Comparison of ENCODE assay signal across 9 mouse cellular contexts in genomic region chr17:3509841-3510240, GRCm38 (mm10). TPM values are rescaled to one million over a fixed set of nuclear protein-coding genes. Genes with fewer than 3 reads are reported as not detected.
DNase-seq lines count a peak whose midpoint lies in the region; ATAC-seq and TF ChIP-seq lines count a peak whose summit lies in the region.
"Had no signal": no experiment of that assay in that cellular context is flagged by ENCODE, and none has a peak within 500 bp of the region (broad histone marks: within the 10 kb centered on the region; RNA-seq: fewer than 3 reads in every experiment).

No protein-coding gene starts in this region.

- no peak for TF ChIP-seq POLR2A in cortical plate, adult 2 months (IDR thresholded peaks at IDR 0.05; ENCODE audit: extremely low read depth, insufficient read depth, low read length)

- no peaks in the 10 kb centered on the region for H3K36me3 ChIP-seq in kidney, postnatal 0 days (ENCODE audit: insufficient read depth, low read length)
- H3K36me3 ChIP-seq in liver, embryonic 12.5 days = no peaks in the 10 kb centered on the region
- H3K36me3 ChIP-seq in stomach, embryonic 16.5 days (ENCODE audit: control insufficient read depth, insufficient read depth, low read length) = no peaks in the 10 kb centered on the region

- H3K4me3 ChIP-seq in cortical plate, adult 2 months (ENCODE audit: insufficient read depth, low read length) = no peak overlapping the region
- no peak overlapping the region for H3K4me3 ChIP-seq in kidney, postnatal 0 days (replicated peaks; ENCODE audit: low read depth, low read length)
- no peak overlapping the region for H3K4me3 ChIP-seq in liver, embryonic 12.5 days
- H3K4me3 ChIP-seq in stomach, embryonic 16.5 days (replicated peaks; ENCODE audit: low read length) = no peak overlapping the region
- H3K4me3 ChIP-seq: embryonic facial prominence, embryonic 15.5 days had no signal

- no peak overlapping the region for H3K9ac ChIP-seq in kidney, postnatal 0 days (ENCODE audit: low read depth, low read length)
- H3K9ac ChIP-seq in liver, embryonic 12.5 days = no peak overlapping the region
- no peak overlapping the region for H3K9ac ChIP-seq in stomach, embryonic 16.5 days (ENCODE audit: low read length)
- H3K9ac ChIP-seq: embryonic facial prominence, embryonic 15.5 days had no signal

- 22% methylated on average over 1 of the region's 1 CpGs for WGBS in kidney, postnatal 0 days
- 18% methylated on average over 1 of the region's 1 CpGs for WGBS in liver, embryonic 12.5 days (ENCODE audit: insufficient replicate concordance)
- WGBS in stomach, embryonic 16.5 days = 13% methylated on average over 1 of the region's 1 CpGs

- peak; percentile 45 for DNase-seq in CD4-positive helper T cell, adult 2 months (ENCODE audit: low read depth, low spot score)
- DNase-seq in adrenal gland, adult (ENCODE audit: inconsistent age in 2 of 2, low spot score in 1 of 2) = peak; percentile 66 to 89
- peak; percentile 77 for DNase-seq in kidney, postnatal 0 days (ENCODE audit: low spot score)
- peak; percentile 42 for DNase-seq in neural tube, embryonic 10.5 days (ENCODE audit: extremely low spot score, low spot score)

- no peaks in the 10 kb centered on the region for H3K9me3 ChIP-seq in kidney, postnatal 0 days (replicated peaks; ENCODE audit: low read length)
- H3K9me3 ChIP-seq in liver, embryonic 12.5 days (replicated peaks) = no peaks in the 10 kb centered on the region
- H3K9me3 ChIP-seq in stomach, embryonic 16.5 days (replicated peaks; ENCODE audit: control insufficient read depth, low read length) = no peaks in the 10 kb centered on the region
- H3K9me3 ChIP-seq: embryonic facial prominence, embryonic 15.5 days had no signal

- TF ChIP-seq CTCF in cortical plate, adult 2 months (IDR thresholded peaks at IDR 0.05; ENCODE audit: extremely low read depth, insufficient read depth, low read length) = peak; percentile 88
- TF ChIP-seq CTCF in kidney, postnatal 0 days (IDR thresholded peaks at IDR 0.05; ENCODE audit: low read depth) = peak; percentile 92

- H3K27ac ChIP-seq in cortical plate, adult 2 months (ENCODE audit: insufficient read depth, low read length) = no peak overlapping the region
- H3K27ac ChIP-seq in kidney, postnatal 0 days = no peak overlapping the region
- no peak overlapping the region for H3K27ac ChIP-seq in liver, embryonic 12.5 days
- no peak overlapping the region for H3K27ac ChIP-seq in stomach, embryonic 16.5 days (ENCODE audit: low read length)
- H3K27ac ChIP-seq: embryonic facial prominence, embryonic 15.5 days had no signal

- H3K4me1 ChIP-seq in cortical plate, adult 2 months (ENCODE audit: control insufficient read depth, insufficient read depth, low read length) = no peaks in the 10 kb centered on the region
- no peaks in the 10 kb centered on the region for H3K4me1 ChIP-seq in kidney, postnatal 0 days (replicated peaks; ENCODE audit: insufficient read depth, low read length)
- H3K4me1 ChIP-seq in liver, embryonic 12.5 days = no peaks in the 10 kb centered on the region
- no peaks in the 10 kb centered on the region for H3K4me1 ChIP-seq in stomach, embryonic 16.5 days (ENCODE audit: control insufficient read depth, insufficient read depth, low read length)
- H3K4me1 ChIP-seq: embryonic facial prominence, embryonic 15.5 days had no signal

- H3K4me2 ChIP-seq in kidney, postnatal 0 days (ENCODE audit: low read length) = no peak overlapping the region
- no peak overlapping the region for H3K4me2 ChIP-seq in liver, embryonic 12.5 days
- no peak overlapping the region for H3K4me2 ChIP-seq in stomach, embryonic 16.5 days (ENCODE audit: low read depth, low read length)
- H3K4me2 ChIP-seq: embryonic facial prominence, embryonic 15.5 days had no signal

- ATAC-seq in granulocyte monocyte progenitor cell, adult 5-6 weeks (replicated peaks; ENCODE audit: poor library complexity, severe bottlenecking) = peak; percentile 94
- ATAC-seq in kidney, postnatal 0 days (replicated peaks; ENCODE audit: low FRiP score, low read depth) = peak; percentile 63; the same call in 1 of the 2 replicates
- ATAC-seq in liver, embryonic 12.5 days = peak; percentile 40
- ATAC-seq in stomach, embryonic 16.5 days (ENCODE audit: insufficient read depth, low FRiP score) = peak; percentile 62; the same call in 1 of the 2 replicates

- no peaks in the 10 kb centered on the region for H3K27me3 ChIP-seq in kidney, postnatal 0 days (ENCODE audit: insufficient read depth, low read length)
- H3K27me3 ChIP-seq in liver, embryonic 12.5 days (replicated peaks) = no peaks in the 10 kb centered on the region
- no peaks in the 10 kb centered on the region for H3K27me3 ChIP-seq in stomach, embryonic 16.5 days (ENCODE audit: control insufficient read depth, insufficient read depth, low read length)
- H3K27me3 ChIP-seq: embryonic facial prominence, embryonic 15.5 days had no signal

RNA-seq across cellular contexts. Expression of gene Cldn20, which starts 22.5 kb away (rescaled TPM):
- polyA plus RNA-seq in cortical plate, adult 2 months (2012; rRNA removed) = 0.95 and 1.0 TPM in 2 replicates
- 3.3 TPM in 1 of 2 replicates, not detected in the other for total RNA-seq in granulocyte monocyte progenitor cell, adult 5-6 weeks (2014; fragmentation: Nextera tagmentation)
- total RNA-seq in granulocyte monocyte progenitor cell, adult 5-6 weeks (2017) = 0.78 TPM in 1 of 2 replicates, not detected in the other
- 0.25 TPM in 1 of 2 replicates, not detected in the other for polyA plus RNA-seq in kidney, postnatal 0 days (2015; fragmentation: Nextera tagmentation; extraction: Ambion mirVana)
- not detected in 2 replicates for polyA plus RNA-seq in liver, embryonic 12.5 days (2016; fragmentation: Nextera tagmentation; extraction: Ambion mirVana)
- not detected in 2 replicates for polyA plus RNA-seq in stomach, embryonic 16.5 days (2015; fragmentation: Nextera tagmentation; extraction: Ambion mirVana)

RNA-seq across cellular contexts. Expression of gene Tfb1m, which starts 47.7 kb away (rescaled TPM):
- polyA plus RNA-seq in cortical plate, adult 2 months (2012; rRNA removed) = 6.0 and 7.2 TPM in 2 replicates
- total RNA-seq in granulocyte monocyte progenitor cell, adult 5-6 weeks (2014; fragmentation: Nextera tagmentation) = 13.8 and 20.8 TPM in 2 replicates
- 15.7 and 16.7 TPM in 2 replicates for total RNA-seq in granulocyte monocyte progenitor cell, adult 5-6 weeks (2017)
- polyA plus RNA-seq in kidney, postnatal 0 days (2015; fragmentation: Nextera tagmentation; extraction: Ambion mirVana) = 13.3 and 15.0 TPM in 2 replicates
- 14.3 and 15.4 TPM in 2 replicates for polyA plus RNA-seq in liver, embryonic 12.5 days (2016; fragmentation: Nextera tagmentation; extraction: Ambion mirVana)
- polyA plus RNA-seq in stomach, embryonic 16.5 days (2015; fragmentation: Nextera tagmentation; extraction: Ambion mirVana) = 14.2 TPM in 2 replicates

Comparison
In these comparisons a context has a peak if more than half of its experiments do, and no peak if none do; other contexts are left out.
1. ATAC-seq: peak in every context shown above with its lines; median percentile 94 in granulocyte monocyte progenitor cell, adult 5-6 weeks; 63 in kidney, postnatal 0 days; 62 in stomach, embryonic 16.5 days; 40 in liver, embryonic 12.5 days.